Mouse (Mus musculus): ENCODE results near the gene Spdye4c. TPM values are rescaled to one million over a fixed set of nuclear protein-coding genes. Genes with fewer than 3 reads are reported as not detected.

The Spdye4c gene
- total RNA-seq (2023) = not detected

DNA sequence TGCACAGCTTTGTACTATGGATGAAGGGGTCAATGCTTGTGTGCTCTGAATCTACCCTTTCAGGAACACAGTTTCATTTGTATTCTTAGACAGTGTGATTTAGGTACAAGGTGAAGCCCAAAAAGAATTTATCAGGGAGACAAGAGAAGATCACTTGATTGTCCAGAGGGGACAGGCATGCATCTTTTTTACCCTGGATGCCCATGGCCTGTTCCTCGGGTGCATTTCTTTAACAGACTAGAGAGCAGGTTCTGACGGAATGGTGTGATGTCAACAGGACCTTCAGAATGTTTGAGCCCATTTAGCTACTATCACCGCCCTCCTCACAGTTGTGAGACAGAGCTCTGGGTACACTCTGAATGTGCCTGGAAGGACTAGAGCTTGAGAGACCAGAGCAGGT lies at the start of gene Spdye4c:
Spdye4c (plus strand) TSS at position 301 of the 400 bp plus-strand sequence.

Other genes starting within 250 kb of the Spdye4c start
- gene Anapc1, start 96.2 kb downstream of the Spdye4c start, total RNA-seq (2023) = 10 to 100 TPM; 73.5 to 80.1 TPM
- gene Mertk, start 107.7 kb downstream of the Spdye4c start, total RNA-seq (2023) = 10 to 100 TPM; 67.9 to 75.3 TPM
- 10 to 100 TPM; 26.6 to 32.7 TPM for gene Tmem87b, start 226.9 kb downstream of the Spdye4c start, total RNA-seq (2023)

All from monocyte, adult 59 days (primary cell).